Mouse (Mus musculus) embryonic facial prominence, embryonic 10.5 days (tissue): Measurements from ENCODE around the gene Tle4. TPM values are rescaled to one million over a fixed set of nuclear protein-coding genes. Genes with fewer than 3 reads are reported as not detected.

Experiments used
- DNase-seq: peaks from one replicate; pipeline ENCODE4 v3.0.0-alpha.2; 2017; ENCODE audit warnings: low spot score
- H3K27ac ChIP-seq: fragments of 300-500 bp; sonication (generic); replicated peaks from 2 replicates; pipeline ENCODE4 v1.5.1; 2016; ENCODE audit warnings: mild to moderate bottlenecking
- H3K27me3 ChIP-seq: fragments of 300-500 bp; sonication (generic); replicated peaks from 2 replicates; pipeline ENCODE4 v1.6.1; 2016; ENCODE audit warnings: low read depth, mild to moderate bottlenecking; ENCODE audit not compliant: poor library complexity, severe bottlenecking
- H3K36me3 ChIP-seq: fragments of 300-500 bp; sonication (generic); replicated peaks from 2 replicates; pipeline ENCODE4 v1.6.1; 2016; ENCODE audit warnings: mild to moderate bottlenecking, moderate library complexity
- H3K4me1 ChIP-seq: fragments of 300-500 bp; sonication (generic); 2 replicates; pipeline ENCODE4 v1.6.1; 2016
- H3K4me3 ChIP-seq: fragments of 300-500 bp; sonication (generic); 2 replicates; pipeline ENCODE4 v1.5.1; 2016; ENCODE audit warnings: mild to moderate bottlenecking, moderate library complexity
- H3K9me3 ChIP-seq: fragments of 300-500 bp; sonication (generic); 2 replicates; pipeline ENCODE4 v1.6.1; 2016; ENCODE audit warnings: mild to moderate bottlenecking
- WGBS: fragments of 180-500 bp; shearing (Covaris S2); methylation state at CpG from one replicate; pipeline ENCODE4 v1.1.7; 2016; 5-methylcytosine and 5-hydroxymethylcytosine counted together
- polyA plus RNA-seq: library from polyadenylated mRNA; unstranded; fragments of >200 nt; fragmentation: Nextera tagmentation; extraction: Ambion mirVana; gene quantifications from 2 replicates; pipeline ENCODE4 v1.2.1, GENCODE M21; 2016

Gene Tle4
- polyA plus RNA-seq, 1 experiment from 2014 or later: 21.7 TPM

GRCm38 (mm10) chr19:14469325-14469724 is 128.5 kb downstream of the Tle4 start:
- 82% methylated on average over 8 of the region's 8 CpGs for WGBS
- no peak for DNase-seq
- H3K9me3 ChIP-seq: no peaks in the 10 kb centered on the region

GRCm38 (mm10) chr19:14468733-14469132 is 129.1 kb downstream of the Tle4 start:
- no peak for DNase-seq
- WGBS: 94% methylated on average over 2 of the region's 2 CpGs
- no peaks in the 10 kb centered on the region for H3K4me1 ChIP-seq
- H3K4me3 ChIP-seq: no peak overlapping the region
- no peaks in the 10 kb centered on the region for H3K9me3 ChIP-seq
- peaks cover 39% of the 10 kb centered on the region for H3K36me3 ChIP-seq
- H3K27ac ChIP-seq: no peak overlapping the region
- H3K27me3 ChIP-seq: no peaks in the 10 kb centered on the region

More at GRCm38 (mm10) chr19:14469325-14469724, 128.5 kb downstream of the Tle4 start:
- H3K27ac ChIP-seq: no peak overlapping the region
- no peaks in the 10 kb centered on the region for H3K4me1 ChIP-seq
- no peaks in the 10 kb centered on the region for H3K27me3 ChIP-seq
- H3K4me3 ChIP-seq: no peak overlapping the region
- H3K36me3 ChIP-seq: peaks cover 33% of the 10 kb centered on the region

GRCm38 (mm10) chr19:14466020-14466419 is 131.8 kb downstream of the Tle4 start:
- no peaks in the 10 kb centered on the region for H3K4me1 ChIP-seq
- H3K4me3 ChIP-seq: no peak overlapping the region
- peaks cover 64% of the 10 kb centered on the region for H3K36me3 ChIP-seq
- no peaks in the 10 kb centered on the region for H3K9me3 ChIP-seq
- DNase-seq: no peak
- WGBS: 93% methylated on average over 8 of the region's 8 CpGs
- H3K27ac ChIP-seq: no peak overlapping the region
- H3K27me3 ChIP-seq: no peaks in the 10 kb centered on the region

- peaks cover 88% of the 10 kb centered on the region for H3K36me3 ChIP-seq
- DNase-seq: no peak
- WGBS: 94% methylated on average over 5 of the region's 5 CpGs
These were observed 134.4 kb downstream of the Tle4 start for GRCm38 (mm10) chr19:14463281-14464079.

GRCm38 (mm10) chr19:14453486-14453885 is 144.4 kb downstream of the Tle4 start:
- no peak overlapping the region for H3K27ac ChIP-seq
- no peaks in the 10 kb centered on the region for H3K27me3 ChIP-seq
- no peaks in the 10 kb centered on the region for H3K4me1 ChIP-seq
- WGBS: 91% methylated on average over 10 of the region's 10 CpGs
- peaks cover 92% of the 10 kb centered on the region for H3K36me3 ChIP-seq
- no peak overlapping the region for H3K4me3 ChIP-seq
- DNase-seq: no peak
- no peaks in the 10 kb centered on the region for H3K9me3 ChIP-seq

More at GRCm38 (mm10) chr19:14463281-14464079, 134.4 kb downstream of the Tle4 start:
- Histone ChIP-seq H3K27ac (no peak overlapping the region), H3K4me1 (no peaks in the 10 kb centered on the region), H3K9me3 (no peaks in the 10 kb centered on the region), H3K27me3 (no peaks in the 10 kb centered on the region), H3K4me3 (no peak overlapping the region)

- no peak for DNase-seq
- H3K27me3 ChIP-seq: no peaks in the 10 kb centered on the region
These were observed 146.5 kb downstream of the Tle4 start for GRCm38 (mm10) chr19:14451329-14451728.

GRCm38 (mm10) chr19:14449738-14450137 is 148.1 kb downstream of the Tle4 start:
- Histone ChIP-seq H3K27me3 (no peaks in the 10 kb centered on the region), H3K4me3 (no peak overlapping the region), H3K4me1 (no peaks in the 10 kb centered on the region), H3K9me3 (no peaks in the 10 kb centered on the region), H3K27ac (no peak overlapping the region), H3K36me3 (peaks cover 78% of the 10 kb centered on the region)
- WGBS: 90% methylated on average over 3 of the region's 3 CpGs
- no peak for DNase-seq

More at GRCm38 (mm10) chr19:14451329-14451728, 146.5 kb downstream of the Tle4 start:
- Histone ChIP-seq H3K4me3 (no peak overlapping the region), H3K27ac (no peak overlapping the region), H3K36me3 (peaks cover 86% of the 10 kb centered on the region), H3K4me1 (no peaks in the 10 kb centered on the region), H3K9me3 (no peaks in the 10 kb centered on the region)
- 86% methylated on average over 6 of the region's 6 CpGs for WGBS

- no peaks in the 10 kb centered on the region for H3K27me3 ChIP-seq
- H3K36me3 ChIP-seq: peaks cover 67% of the 10 kb centered on the region
- H3K4me3 ChIP-seq: no peak overlapping the region
- H3K4me1 ChIP-seq: 0 out of 2 replicates have a peak, but pooled peaks cover 7% of the 10 kb centered on the region
- no peaks in the 10 kb centered on the region for H3K9me3 ChIP-seq
- WGBS: 79% methylated on average over 2 of the region's 2 CpGs
- no peak overlapping the region for H3K27ac ChIP-seq
- DNase-seq: no peak
These were observed 149.3 kb downstream of the Tle4 start for GRCm38 (mm10) chr19:14448586-14448985.

GRCm38 (mm10) chr19:14447474-14447873 is 150.4 kb downstream of the Tle4 start:
- Histone ChIP-seq H3K36me3 (peaks cover 56% of the 10 kb centered on the region), H3K27ac (no peak overlapping the region), H3K9me3 (no peaks in the 10 kb centered on the region), H3K4me3 (no peak overlapping the region), H3K27me3 (no peaks in the 10 kb centered on the region), H3K4me1 (0 out of 2 replicates have a peak, but pooled peaks cover 7% of the 10 kb centered on the region)
- DNase-seq: no peak
- WGBS: 92% methylated on average over 1 of the region's 1 CpGs

GRCm38 (mm10) chr19:14441861-14442260 is 156.0 kb downstream of the Tle4 start:
- 0 out of 2 replicates have a peak, but pooled peaks cover 7% of the 10 kb centered on the region for H3K4me1 ChIP-seq
- WGBS: 92% methylated on average over 5 of the region's 5 CpGs
- H3K27me3 ChIP-seq: no peaks in the 10 kb centered on the region
- H3K9me3 ChIP-seq: no peaks in the 10 kb centered on the region
- no peak for DNase-seq
- no peak overlapping the region for H3K27ac ChIP-seq
- H3K36me3 ChIP-seq: peaks cover 10% of the 10 kb centered on the region
- no peak overlapping the region for H3K4me3 ChIP-seq

GRCm38 (mm10) chr19:14437226-14437625 is 160.6 kb downstream of the Tle4 start:
- 0 out of 2 replicates have a peak, but pooled peaks cover 6% of the 10 kb centered on the region for H3K4me1 ChIP-seq
- 80% methylated on average over 7 of the region's 7 CpGs for WGBS
- no peaks in the 10 kb centered on the region for H3K9me3 ChIP-seq
- H3K27me3 ChIP-seq: no peaks in the 10 kb centered on the region
- H3K27ac ChIP-seq: no peak overlapping the region
- no peaks in the 10 kb centered on the region for H3K36me3 ChIP-seq
- no peak for DNase-seq
- H3K4me3 ChIP-seq: no peak overlapping the region

GRCm38 (mm10) chr19:14436567-14436966 is 161.3 kb downstream of the Tle4 start:
- H3K9me3 ChIP-seq: no peaks in the 10 kb centered on the region
- no peaks in the 10 kb centered on the region for H3K36me3 ChIP-seq
- no peak overlapping the region for H3K4me3 ChIP-seq
- DNase-seq: no peak
- 0 out of 2 replicates have a peak, but pooled peaks cover 6% of the 10 kb centered on the region for H3K4me1 ChIP-seq
- WGBS: 81% methylated on average over 2 of the region's 2 CpGs
- H3K27me3 ChIP-seq: no peaks in the 10 kb centered on the region
- H3K27ac ChIP-seq: no peak overlapping the region
